Mouse (Mus musculus) lung, embryonic 16.5 days (tissue): Measurements from ENCODE around the gene Mars. TPM values are rescaled to one million over a fixed set of nuclear protein-coding genes. Genes with fewer than 3 reads are reported as not detected.

Experiments used
- ATAC-seq: fragments of 200-750 bp; cut with Nextera tagmentation; 2 replicates; pipeline ENCODE4 v1.8.0; 2017; ENCODE audit warnings: low read depth, mild to moderate bottlenecking, moderate library complexity
- H3K27ac ChIP-seq: fragments of 300-500 bp; sonication (generic); 2 replicates; pipeline ENCODE4 v1.5.1; 2014; ENCODE audit warnings: mild to moderate bottlenecking, control low read depth, low read length
- H3K27me3 ChIP-seq: fragments of 300-500 bp; sonication (generic); 2 replicates; pipeline ENCODE4 v1.6.1; 2014; ENCODE audit warnings: low read depth, low read length, mixed read lengths; ENCODE audit not compliant: control insufficient read depth, insufficient read depth
- H3K36me3 ChIP-seq: fragments of 300-500 bp; sonication (generic); 2 replicates; pipeline ENCODE4 v1.6.1; 2014; ENCODE audit warnings: low read length; ENCODE audit not compliant: control insufficient read depth, insufficient read depth
- H3K4me1 ChIP-seq: fragments of 300-500 bp; sonication (generic); replicated peaks from 2 replicates; pipeline ENCODE4 v1.6.1; 2014; ENCODE audit warnings: low read length, mixed read lengths; ENCODE audit not compliant: control insufficient read depth, insufficient read depth
- H3K4me2 ChIP-seq: fragments of 300-500 bp; sonication (generic); 2 replicates; pipeline ENCODE4 v1.6.1; 2014; ENCODE audit warnings: low read depth, low read length, control low read depth
- H3K4me3 ChIP-seq: fragments of 300-500 bp; sonication (generic); 2 replicates; pipeline ENCODE4 v1.5.1; 2014; ENCODE audit warnings: mild to moderate bottlenecking, low read length, control low read depth
- H3K9ac ChIP-seq: fragments of 300-500 bp; sonication (generic); 2 replicates; pipeline ENCODE4 v1.6.1; 2014; ENCODE audit warnings: low read length, control low read depth
- H3K9me3 ChIP-seq: fragments of 300-500 bp; sonication (generic); 2 replicates; pipeline ENCODE4 v1.6.1; 2016; ENCODE audit warnings: low read length; ENCODE audit not compliant: control insufficient read depth
- WGBS: fragments of 180-500 bp; shearing (Covaris S2); extraction: QIAGEN DNeasy Blood & Tissue Kit; methylation state at CpG from one replicate; pipeline ENCODE4 v1.1.7; 2014; 5-methylcytosine and 5-hydroxymethylcytosine counted together
- polyA plus RNA-seq: library from polyadenylated mRNA; unstranded; fragments of >200 nt; fragmentation: Nextera tagmentation; extraction: Ambion mirVana; gene quantifications from 2 replicates; pipeline ENCODE4 v1.2.1, GENCODE M21; 2015

The Mars gene
- polyA plus RNA-seq, 1 experiment from 2014 or later = 93.9 TPM

GRCm38 (mm10) chr10:127339683-127340576 lies 28.3 kb upstream of the Mars start:
- Histone ChIP-seq H3K4me1 (peaks cover 14% of the 10 kb centered on the region), H3K4me3 (peak overlapping the region; percentile 62), H3K27ac (peak overlapping the region; percentile 94), H3K9me3 (no peaks in the 10 kb centered on the region), H3K4me2 (peak overlapping the region; percentile 97), H3K36me3 (no peaks in the 10 kb centered on the region), H3K9ac (peak overlapping the region; percentile 66), H3K27me3 (peaks cover 7% of the 10 kb centered on the region)
- ATAC-seq = peak; percentile 77
- WGBS = under 1% methylated on average over 40 of the region's 42 CpGs

- H3K27me3 ChIP-seq = peaks cover 7% of the 10 kb centered on the region
- H3K4me1 ChIP-seq = peaks cover 14% of the 10 kb centered on the region
- peak overlapping the region; percentile 94 for H3K27ac ChIP-seq
- no peaks in the 10 kb centered on the region for H3K9me3 ChIP-seq
- WGBS = under 1% methylated on average over 31 of the region's 31 CpGs
- ATAC-seq = peak; percentile 72
- peak overlapping the region; percentile 97 for H3K4me2 ChIP-seq
- H3K36me3 ChIP-seq = peaks cover 3% of the 10 kb centered on the region; the same call in 1 of the 2 replicates
- peak overlapping the region; percentile 62 for H3K4me3 ChIP-seq
- peak overlapping the region; percentile 66 for H3K9ac ChIP-seq
These were observed 27.5 kb upstream of the Mars start for GRCm38 (mm10) chr10:127338930-127339682.

- Histone ChIP-seq H3K27me3 (peaks cover 7% of the 10 kb centered on the region), H3K9me3 (no peaks in the 10 kb centered on the region), H3K4me1 (peaks cover 14% of the 10 kb centered on the region), H3K27ac (no peak overlapping the region), H3K4me3 (no peak overlapping the region), H3K9ac (no peak overlapping the region), H3K4me2 (no peak overlapping the region), H3K36me3 (peaks cover 8% of the 10 kb centered on the region; the same call in 1 of the 2 replicates)
- no peak for ATAC-seq
- WGBS = 70% methylated on average over 6 of the region's 6 CpGs
These were observed 26.0 kb upstream of the Mars start for GRCm38 (mm10) chr10:127337536-127338099.

- Histone ChIP-seq H3K36me3 (peaks cover 8% of the 10 kb centered on the region; the same call in 1 of the 2 replicates), H3K27ac (no peak overlapping the region), H3K4me3 (no peak overlapping the region), H3K9ac (no peak overlapping the region), H3K9me3 (no peaks in the 10 kb centered on the region), H3K27me3 (peaks cover 7% of the 10 kb centered on the region), H3K4me1 (peaks cover 9% of the 10 kb centered on the region), H3K4me2 (no peak overlapping the region)
- WGBS = 60% methylated on average over 5 of the region's 5 CpGs
- ATAC-seq = no peak
These were observed 25.4 kb upstream of the Mars start for GRCm38 (mm10) chr10:127336952-127337351.

GRCm38 (mm10) chr10:127335271-127335670 lies 23.7 kb upstream of the Mars start:
- H3K36me3 ChIP-seq = peaks cover 8% of the 10 kb centered on the region; the same call in 1 of the 2 replicates
- 54% methylated on average over 1 of the region's 1 CpGs for WGBS
- no peak overlapping the region for H3K4me3 ChIP-seq
- H3K4me2 ChIP-seq = no peak overlapping the region
- peaks cover 3% of the 10 kb centered on the region; the same call in 1 of the 2 replicates for H3K27me3 ChIP-seq
- H3K4me1 ChIP-seq = peaks cover 6% of the 10 kb centered on the region
- H3K9me3 ChIP-seq = no peaks in the 10 kb centered on the region
- ATAC-seq = no peak
- H3K9ac ChIP-seq = no peak overlapping the region
- H3K27ac ChIP-seq = no peak overlapping the region

- H3K27me3 ChIP-seq = peaks cover 9% of the 10 kb centered on the region
- peaks cover 8% of the 10 kb centered on the region; the same call in 1 of the 2 replicates for H3K36me3 ChIP-seq
- H3K4me3 ChIP-seq = no peak overlapping the region
- no peaks in the 10 kb centered on the region for H3K9me3 ChIP-seq
- H3K4me1 ChIP-seq = no peaks in the 10 kb centered on the region
- 63% methylated on average over 5 of the region's 5 CpGs for WGBS
- H3K9ac ChIP-seq = no peak overlapping the region
- no peak for ATAC-seq
- H3K4me2 ChIP-seq = no peak overlapping the region
- H3K27ac ChIP-seq = no peak overlapping the region
These were observed 21.6 kb upstream of the Mars start for GRCm38 (mm10) chr10:127333152-127333551.

- peaks cover 17% of the 10 kb centered on the region for H3K27me3 ChIP-seq
- H3K27ac ChIP-seq = no peak overlapping the region
- no peak overlapping the region for H3K4me3 ChIP-seq
- H3K9ac ChIP-seq = no peak overlapping the region
- ATAC-seq = no peak
- H3K4me1 ChIP-seq = no peaks in the 10 kb centered on the region
- no peak overlapping the region for H3K4me2 ChIP-seq
- no peaks in the 10 kb centered on the region; the same call in 1 of the 2 replicates for H3K9me3 ChIP-seq
- WGBS = 50% methylated on average over 31 of the region's 31 CpGs
- H3K36me3 ChIP-seq = peaks cover 8% of the 10 kb centered on the region; the same call in 1 of the 2 replicates
These were observed 20.8 kb upstream of the Mars start for GRCm38 (mm10) chr10:127332211-127332874.

- no peak for ATAC-seq
- Histone ChIP-seq H3K27me3 (peaks cover 38% of the 10 kb centered on the region), H3K4me2 (no peak overlapping the region), H3K9me3 (peaks cover 4% of the 10 kb centered on the region; the same call in 1 of the 2 replicates), H3K27ac (no peak overlapping the region), H3K4me1 (peaks cover 11% of the 10 kb centered on the region), H3K9ac (no peak overlapping the region), H3K36me3 (peaks cover 8% of the 10 kb centered on the region; the same call in 1 of the 2 replicates), H3K4me3 (no peak overlapping the region)
- 72% methylated on average over 7 of the region's 7 CpGs for WGBS
These were observed 18.6 kb upstream of the Mars start for GRCm38 (mm10) chr10:127330212-127330611.
